Mouse (Mus musculus) 416B (cell line): Measurements from ENCODE around the gene Aqp9.
A peak's percentile ranks its signal among the peaks of the same experiment; 100 is the strongest.

Experiments
- DNase-seq: peaks from one replicate; pipeline ENCODE4 v3.0.0; 2011; ENCODE audit warnings: low read depth

Aqp9 gene

GRCm38 (mm10) chr9:71168511-71168910, at the start of gene Aqp9:
Gene Aqp9 (minus strand): TSS chr9:71168682.
- no peak for DNase-seq

GRCm38 (mm10) chr9:71217793-71218095, 49.3 kb upstream of the Aqp9 start:
- no peak for DNase-seq

GRCm38 (mm10) chr9:71216996-71217792, 48.7 kb upstream of the Aqp9 start:
- DNase-seq = no peak

GRCm38 (mm10) chr9:71216036-71216995, 47.8 kb upstream of the Aqp9 start:
- DNase-seq = no peak

- DNase-seq = no peak
Measured at GRCm38 (mm10) chr9:71215248-71216035, 47.0 kb upstream of the Aqp9 start, which contains the start of gene Aldh1a2. Gene Aldh1a2 (plus strand): TSS chr9:71215789.

GRCm38 (mm10) chr9:71213636-71214035, 45.2 kb upstream of the Aqp9 start:
- DNase-seq = no peak

- peak; percentile 55 for DNase-seq
Measured at GRCm38 (mm10) chr9:71210870-71211269, 42.4 kb upstream of the Aqp9 start.

GRCm38 (mm10) chr9:71209299-71209698, 40.8 kb upstream of the Aqp9 start:
- peak; percentile 12 for DNase-seq

GRCm38 (mm10) chr9:71202265-71202664, 33.8 kb upstream of the Aqp9 start:
- DNase-seq = no peak

- DNase-seq = no peak
Measured at GRCm38 (mm10) chr9:71198826-71199225, 30.3 kb upstream of the Aqp9 start.

- peak; percentile 88 for DNase-seq
Measured at GRCm38 (mm10) chr9:71188647-71189415, 20.3 kb upstream of the Aqp9 start.

GRCm38 (mm10) chr9:71187396-71187795, 18.9 kb upstream of the Aqp9 start:
- DNase-seq = no peak

- DNase-seq = no peak
Measured at GRCm38 (mm10) chr9:71185823-71186222, 17.3 kb upstream of the Aqp9 start.

- no peak for DNase-seq
Measured at GRCm38 (mm10) chr9:71185285-71185684, 16.8 kb upstream of the Aqp9 start.

GRCm38 (mm10) chr9:71179964-71180700, 11.7 kb upstream of the Aqp9 start:
- DNase-seq = peak; percentile 67

- DNase-seq = peak; percentile 58
Measured at GRCm38 (mm10) chr9:71179276-71179896, 10.9 kb upstream of the Aqp9 start.

- DNase-seq = no peak
Measured at GRCm38 (mm10) chr9:71175686-71176085, 7.2 kb upstream of the Aqp9 start.

GRCm38 (mm10) chr9:71174316-71174975, 6.0 kb upstream of the Aqp9 start:
- DNase-seq = peak; percentile 90

GRCm38 (mm10) chr9:71173533-71173932, 5.1 kb upstream of the Aqp9 start:
- DNase-seq = no peak
